Mouse (Mus musculus): ENCODE results near the gene Hdac6. TPM values are rescaled to one million over a fixed set of nuclear protein-coding genes. Genes with fewer than 3 reads are reported as not detected.
"Not testable (repeated sequence)": the region's sequence is repeated elsewhere in the genome, so short reads cannot be mapped to it uniquely, and the experiment has no call there.

Gene Hdac6
- polyA plus RNA-seq, 1 experiment from 2014 or later: 26.2 TPM

- no peak overlapping the region for H3K4me2 ChIP-seq (replicated peaks; ENCODE audit: low read depth, low read length)
- no peak overlapping the region for H3K9ac ChIP-seq (replicated peaks; ENCODE audit: low read depth, low read length)
- WGBS: 50% methylated on average over 6 of the region's 6 CpGs
- ATAC-seq (ENCODE audit: insufficient number of reproducible peaks, insufficient read depth, low FRiP score, low read depth): no peak
- no peak overlapping the region for H3K4me3 ChIP-seq (ENCODE audit: low read depth, low read length)
- no peaks in the 10 kb centered on the region for H3K4me1 ChIP-seq (ENCODE audit: control insufficient read depth, insufficient read depth, low read length)
- H3K36me3 ChIP-seq (ENCODE audit: control insufficient read depth, insufficient read depth, low read length): peaks cover 8% of the 10 kb centered on the region; the same call in 1 of the 2 replicates
- no peak overlapping the region for H3K27ac ChIP-seq (ENCODE audit: low read length)
- H3K9me3 ChIP-seq (ENCODE audit: control insufficient read depth, low read depth, low read length): no peaks in the 10 kb centered on the region
- H3K27me3 ChIP-seq (ENCODE audit: control insufficient read depth, insufficient read depth, low read length): no peaks in the 10 kb centered on the region
Measured at GRCm38 (mm10) chrX:7910473-7910872, 37.2 kb downstream of the Hdac6 start.

- not testable (repeated sequence) for H3K4me3 ChIP-seq (ENCODE audit: low read depth, low read length); H3K27me3 ChIP-seq (ENCODE audit: control insufficient read depth, insufficient read depth, low read length); H3K36me3 ChIP-seq (ENCODE audit: control insufficient read depth, insufficient read depth, low read length); H3K4me2 ChIP-seq (replicated peaks; ENCODE audit: low read depth, low read length); H3K27ac ChIP-seq (ENCODE audit: low read length); H3K9me3 ChIP-seq (ENCODE audit: control insufficient read depth, low read depth, low read length); H3K4me1 ChIP-seq (ENCODE audit: control insufficient read depth, insufficient read depth, low read length); H3K9ac ChIP-seq (replicated peaks; ENCODE audit: low read depth, low read length); ATAC-seq (ENCODE audit: insufficient number of reproducible peaks, insufficient read depth, low FRiP score, low read depth)
- WGBS: 90% methylated on average over 4 of the region's 4 CpGs
Measured at GRCm38 (mm10) chrX:7909242-7909641, 38.4 kb downstream of the Hdac6 start, which contains the start of gene Gm10490. Gene Gm10490, plus strand, starts transcription at chrX:7909542.

- Histone ChIP-seq H3K36me3 (ENCODE audit: control insufficient read depth, insufficient read depth, low read length) (peaks cover 8% of the 10 kb centered on the region; the same call in 1 of the 2 replicates), H3K4me1 (ENCODE audit: control insufficient read depth, insufficient read depth, low read length) (no peaks in the 10 kb centered on the region), H3K9me3 (ENCODE audit: control insufficient read depth, low read depth, low read length) (no peaks in the 10 kb centered on the region), H3K4me3 (ENCODE audit: low read depth, low read length) (no peak within 1 kb of the TSS), H3K27ac (ENCODE audit: low read length) (no peak within 1 kb of the TSS), H3K9ac (replicated peaks; ENCODE audit: low read depth, low read length) (no peak within 1 kb of the TSS), H3K27me3 (ENCODE audit: control insufficient read depth, insufficient read depth, low read length) (no peaks in the 10 kb centered on the region), H3K4me2 (replicated peaks; ENCODE audit: low read depth, low read length) (no peak within 1 kb of the TSS)
- no peak for ATAC-seq (ENCODE audit: insufficient number of reproducible peaks, insufficient read depth, low FRiP score, low read depth)
- WGBS: 90% methylated on average over 5 of the region's 5 CpGs
Measured at GRCm38 (mm10) chrX:7907735-7908134, 40.0 kb downstream of the Hdac6 start, which contains the start of gene Gm10491. Gene Gm10491, minus strand, starts transcription at chrX:7907835.

GRCm38 (mm10) chrX:7904441-7904840, 43.2 kb downstream of the Hdac6 start:
- H3K27me3 ChIP-seq (ENCODE audit: control insufficient read depth, insufficient read depth, low read length): no peaks in the 10 kb centered on the region
- 90% methylated on average over 5 of the region's 5 CpGs for WGBS
- peaks cover 8% of the 10 kb centered on the region; the same call in 1 of the 2 replicates for H3K36me3 ChIP-seq (ENCODE audit: control insufficient read depth, insufficient read depth, low read length)
- no peaks in the 10 kb centered on the region for H3K9me3 ChIP-seq (ENCODE audit: control insufficient read depth, low read depth, low read length)
- no peak overlapping the region for H3K4me2 ChIP-seq (replicated peaks; ENCODE audit: low read depth, low read length)
- H3K27ac ChIP-seq (ENCODE audit: low read length): no peak overlapping the region
- H3K4me1 ChIP-seq (ENCODE audit: control insufficient read depth, insufficient read depth, low read length): no peaks in the 10 kb centered on the region
- H3K4me3 ChIP-seq (ENCODE audit: low read depth, low read length): no peak overlapping the region
- ATAC-seq (ENCODE audit: insufficient number of reproducible peaks, insufficient read depth, low FRiP score, low read depth): no peak
- no peak overlapping the region for H3K9ac ChIP-seq (replicated peaks; ENCODE audit: low read depth, low read length)

- peak within 1 kb of the TSS; percentile 51 for H3K4me3 ChIP-seq (ENCODE audit: low read depth, low read length)
- H3K36me3 ChIP-seq (ENCODE audit: control insufficient read depth, insufficient read depth, low read length): no peaks in the 10 kb centered on the region; the same call in 1 of the 2 replicates
- H3K27ac ChIP-seq (ENCODE audit: low read length): peak within 1 kb of the TSS; percentile 71; the same call in 1 of the 2 replicates
- ATAC-seq (ENCODE audit: insufficient number of reproducible peaks, insufficient read depth, low FRiP score, low read depth): peak; percentile 99
- 13% methylated on average over 62 of the region's 62 CpGs for WGBS
- peak within 1 kb of the TSS; percentile 45 for H3K4me2 ChIP-seq (replicated peaks; ENCODE audit: low read depth, low read length)
- no peaks in the 10 kb centered on the region for H3K9me3 ChIP-seq (ENCODE audit: control insufficient read depth, low read depth, low read length)
- H3K4me1 ChIP-seq (ENCODE audit: control insufficient read depth, insufficient read depth, low read length): no peaks in the 10 kb centered on the region
- H3K9ac ChIP-seq (replicated peaks; ENCODE audit: low read depth, low read length): peak within 1 kb of the TSS; percentile 53
- no peaks in the 10 kb centered on the region for H3K27me3 ChIP-seq (ENCODE audit: control insufficient read depth, insufficient read depth, low read length)
Measured at GRCm38 (mm10) chrX:7898880-7899874, 48.5 kb downstream of the Hdac6 start, which contains the start of the genes Pqbp1 and Timm17b. Gene Pqbp1, minus strand, starts transcription at chrX:7899269. Gene Timm17b, plus strand, starts transcription at chrX:7899357.

- WGBS: 32% methylated on average over 13 of the region's 13 CpGs
- peak overlapping the region; percentile 33; the same call in 1 of the 2 replicates for H3K9ac ChIP-seq (replicated peaks; ENCODE audit: low read depth, low read length)
- H3K9me3 ChIP-seq (ENCODE audit: control insufficient read depth, low read depth, low read length): no peaks in the 10 kb centered on the region
- H3K4me1 ChIP-seq (ENCODE audit: control insufficient read depth, insufficient read depth, low read length): no peaks in the 10 kb centered on the region
- no peak overlapping the region for H3K27ac ChIP-seq (ENCODE audit: low read length)
- no peak for ATAC-seq (ENCODE audit: insufficient number of reproducible peaks, insufficient read depth, low FRiP score, low read depth)
- no peaks in the 10 kb centered on the region; the same call in 1 of the 2 replicates for H3K36me3 ChIP-seq (ENCODE audit: control insufficient read depth, insufficient read depth, low read length)
- peak overlapping the region; percentile 45 for H3K4me2 ChIP-seq (replicated peaks; ENCODE audit: low read depth, low read length)
- peak overlapping the region; percentile 51 for H3K4me3 ChIP-seq (ENCODE audit: low read depth, low read length)
- no peaks in the 10 kb centered on the region for H3K27me3 ChIP-seq (ENCODE audit: control insufficient read depth, insufficient read depth, low read length)
Measured at GRCm38 (mm10) chrX:7898211-7898610, 49.5 kb downstream of the Hdac6 start.

- no peaks in the 10 kb centered on the region for H3K4me1 ChIP-seq (ENCODE audit: control insufficient read depth, insufficient read depth, low read length)
- 22% methylated on average over 49 of the region's 49 CpGs for WGBS
- peak; percentile 92 for ATAC-seq (ENCODE audit: insufficient number of reproducible peaks, insufficient read depth, low FRiP score, low read depth)
Measured at GRCm38 (mm10) chrX:7883841-7884567, 63.7 kb downstream of the Hdac6 start, which contains the start of gene Slc35a2. Gene Slc35a2, plus strand, starts transcription at chrX:7884028.

More at GRCm38 (mm10) chrX:7883841-7884567, 63.7 kb downstream of the Hdac6 start, which contains the start of gene Slc35a2:
- peak within 1 kb of the TSS; percentile 46 for H3K4me3 ChIP-seq (ENCODE audit: low read depth, low read length)
- no peaks in the 10 kb centered on the region for H3K36me3 ChIP-seq (ENCODE audit: control insufficient read depth, insufficient read depth, low read length)
- H3K4me2 ChIP-seq (replicated peaks; ENCODE audit: low read depth, low read length): peak within 1 kb of the TSS; percentile 59
- no peaks in the 10 kb centered on the region for H3K9me3 ChIP-seq (ENCODE audit: control insufficient read depth, low read depth, low read length)
- peak within 1 kb of the TSS; percentile 67 for H3K27ac ChIP-seq (ENCODE audit: low read length)
- no peaks in the 10 kb centered on the region for H3K27me3 ChIP-seq (ENCODE audit: control insufficient read depth, insufficient read depth, low read length)
- peak within 1 kb of the TSS; percentile 25 for H3K9ac ChIP-seq (replicated peaks; ENCODE audit: low read depth, low read length)

All from stomach, embryonic 14.5 days (tissue).